In genomic region chr2:13010460-13011341, GRCm38 (mm10) we compare ENCODE assay signal across 7 mouse cellular contexts. TPM values are rescaled to one million over a fixed set of nuclear protein-coding genes. Genes with fewer than 3 reads are reported as not detected.
A peak's percentile ranks its signal among the peaks of the same experiment; 100 is the strongest.
DNase-seq lines count a peak whose midpoint lies in the region; ATAC-seq and TF ChIP-seq lines count a peak whose summit lies in the region.

No protein-coding gene starts in this region.

- ATAC-seq in hindbrain, embryonic 16.5 days = peak; percentile 73
- peak; percentile 42 for ATAC-seq in stomach, postnatal 0 days (ENCODE audit: low FRiP score, low TSS enrichment)

- TF ChIP-seq CTCF in stomach, postnatal 0 days (IDR thresholded peaks at IDR 0.05; ENCODE audit: low read depth) = peak; percentile 63

- 0% methylated on average over 58 of the region's 75 CpGs for WGBS in hindbrain, embryonic 16.5 days
- under 1% methylated on average over 74 of the region's 75 CpGs for WGBS in midbrain, embryonic 10.5 days
- WGBS in stomach, postnatal 0 days = under 1% methylated on average over 70 of the region's 75 CpGs

- H3K4me1 ChIP-seq in hindbrain, embryonic 16.5 days (ENCODE audit: control insufficient read depth, insufficient read depth, low read depth, low read length) = peaks cover 16% of the 10 kb centered on the region
- H3K4me1 ChIP-seq in midbrain, embryonic 10.5 days = peaks cover 30% of the 10 kb centered on the region
- peaks cover 8% of the 10 kb centered on the region; the same call in 1 of the 2 replicates for H3K4me1 ChIP-seq in stomach, postnatal 0 days (replicated peaks; ENCODE audit: control insufficient read depth, insufficient read depth)

- intact Hi-C loops in left cerebral cortex, postnatal 10 days (cut with DNase I) = no loop called here

- peak overlapping the region; percentile 75 for H3K27ac ChIP-seq in hindbrain, embryonic 16.5 days (ENCODE audit: low read depth, low read length)
- peak overlapping the region; percentile 67 for H3K27ac ChIP-seq in midbrain, embryonic 10.5 days (replicated peaks)
- H3K27ac ChIP-seq in stomach, postnatal 0 days (replicated peaks) = no peak overlapping the region

- H3K4me3 ChIP-seq in hindbrain, embryonic 16.5 days (ENCODE audit: low read length) = peak overlapping the region; percentile 74
- peak overlapping the region; percentile 74 for H3K4me3 ChIP-seq in midbrain, embryonic 10.5 days
- H3K4me3 ChIP-seq in stomach, postnatal 0 days (ENCODE audit: low read depth, low read length) = peak overlapping the region; percentile 58

- TF ChIP-seq EP300 in stomach, postnatal 0 days (optimal IDR thresholded peaks at IDR 0.05) = no peak

- H3K4me2 ChIP-seq in hindbrain, embryonic 16.5 days (ENCODE audit: low read length) = peak overlapping the region; percentile 100
- peak overlapping the region; percentile 98 for H3K4me2 ChIP-seq in stomach, postnatal 0 days (replicated peaks; ENCODE audit: low read depth)

- no peaks in the 10 kb centered on the region for H3K9me3 ChIP-seq in hindbrain, embryonic 16.5 days (ENCODE audit: control insufficient read depth, low read length)
- H3K9me3 ChIP-seq in midbrain, embryonic 10.5 days (replicated peaks) = no peaks in the 10 kb centered on the region
- no peaks in the 10 kb centered on the region for H3K9me3 ChIP-seq in stomach, postnatal 0 days (ENCODE audit: control insufficient read depth, low read length)

- H3K27me3 ChIP-seq in hindbrain, embryonic 16.5 days (replicated peaks; ENCODE audit: control insufficient read depth, insufficient read depth, low read length) = peaks cover 14% of the 10 kb centered on the region
- H3K27me3 ChIP-seq in midbrain, embryonic 10.5 days (ENCODE audit: low read depth, poor library complexity, severe bottlenecking) = peaks cover 75% of the 10 kb centered on the region
- peaks cover 4% of the 10 kb centered on the region; the same call in 1 of the 2 replicates for H3K27me3 ChIP-seq in stomach, postnatal 0 days (ENCODE audit: control insufficient read depth, insufficient read depth, low read length)

- H3K9ac ChIP-seq in hindbrain, embryonic 16.5 days (ENCODE audit: low read depth, low read length) = peak overlapping the region; percentile 77
- peak overlapping the region; percentile 43 for H3K9ac ChIP-seq in stomach, postnatal 0 days (ENCODE audit: low read length)

- peak; percentile 65 for DNase-seq in NIH3T3 (ENCODE audit: low read depth)
- peak; percentile 46 to 49 for DNase-seq in cerebellum, postnatal 14 days
- DNase-seq in gastrocnemius, adult 18-20 months (ENCODE audit: low spot score) = peak; percentile 18
- DNase-seq in left cerebral cortex, postnatal 10 days (ENCODE audit: extremely low spot score in 1 of 2, low spot score in 2 of 2) = peak; percentile 34 to 69
- DNase-seq in midbrain, embryonic 10.5 days (ENCODE audit: low spot score) = peak; percentile 72
- peak; percentile 35 for DNase-seq in stomach, postnatal 0 days (ENCODE audit: low spot score)

- no peaks in the 10 kb centered on the region for H3K36me3 ChIP-seq in hindbrain, embryonic 16.5 days (ENCODE audit: control insufficient read depth, insufficient read depth, low read length)
- H3K36me3 ChIP-seq in midbrain, embryonic 10.5 days = no peaks in the 10 kb centered on the region
- H3K36me3 ChIP-seq in stomach, postnatal 0 days (ENCODE audit: control insufficient read depth, insufficient read depth, low read length) = no peaks in the 10 kb centered on the region

RNA-seq across cellular contexts. Expression of gene C1ql3, which starts 0.9 kb away (rescaled TPM):
- under 1 TPM; 0.21 to 0.47 TPM for total RNA-seq in gastrocnemius, adult 18-20 months (2021)
- 5.8 and 6.8 TPM in 2 replicates for polyA plus RNA-seq in hindbrain, embryonic 16.5 days (2015; fragmentation: Nextera tagmentation; extraction: Ambion mirVana)
- total RNA-seq in left cerebral cortex, postnatal 10 days (2021) = 10 to 100 TPM; 50.8 to 58.1 TPM
- polyA plus RNA-seq in midbrain, embryonic 10.5 days (2016; fragmentation: Nextera tagmentation; extraction: Ambion mirVana) = 0.51 and 0.72 TPM in 2 replicates
- polyA plus RNA-seq in stomach, postnatal 0 days (2015; fragmentation: Nextera tagmentation; extraction: Ambion mirVana) = 0.19 and 0.24 TPM in 2 replicates

Comparison
In these comparisons a context has a peak if more than half of its experiments do, and no peak if none do; other contexts are left out.
1. DNase-seq: peak in every context shown above with its lines; median percentile 72 in midbrain, embryonic 10.5 days; 65 in NIH3T3; 52 in left cerebral cortex, postnatal 10 days; 48 in cerebellum, postnatal 14 days; 35 in stomach, postnatal 0 days; 18 in gastrocnemius, adult 18-20 months.